Mouse (Mus musculus): Measurements from ENCODE around the gene Necab2. TPM values are rescaled to one million over a fixed set of nuclear protein-coding genes. Genes with fewer than 3 reads are reported as not detected.
A peak's percentile ranks its signal among the peaks of the same experiment; 100 is the strongest.

Necab2 gene
- polyA plus RNA-seq, 1 experiment from 2014 or later: 2.3 TPM

DNA sequence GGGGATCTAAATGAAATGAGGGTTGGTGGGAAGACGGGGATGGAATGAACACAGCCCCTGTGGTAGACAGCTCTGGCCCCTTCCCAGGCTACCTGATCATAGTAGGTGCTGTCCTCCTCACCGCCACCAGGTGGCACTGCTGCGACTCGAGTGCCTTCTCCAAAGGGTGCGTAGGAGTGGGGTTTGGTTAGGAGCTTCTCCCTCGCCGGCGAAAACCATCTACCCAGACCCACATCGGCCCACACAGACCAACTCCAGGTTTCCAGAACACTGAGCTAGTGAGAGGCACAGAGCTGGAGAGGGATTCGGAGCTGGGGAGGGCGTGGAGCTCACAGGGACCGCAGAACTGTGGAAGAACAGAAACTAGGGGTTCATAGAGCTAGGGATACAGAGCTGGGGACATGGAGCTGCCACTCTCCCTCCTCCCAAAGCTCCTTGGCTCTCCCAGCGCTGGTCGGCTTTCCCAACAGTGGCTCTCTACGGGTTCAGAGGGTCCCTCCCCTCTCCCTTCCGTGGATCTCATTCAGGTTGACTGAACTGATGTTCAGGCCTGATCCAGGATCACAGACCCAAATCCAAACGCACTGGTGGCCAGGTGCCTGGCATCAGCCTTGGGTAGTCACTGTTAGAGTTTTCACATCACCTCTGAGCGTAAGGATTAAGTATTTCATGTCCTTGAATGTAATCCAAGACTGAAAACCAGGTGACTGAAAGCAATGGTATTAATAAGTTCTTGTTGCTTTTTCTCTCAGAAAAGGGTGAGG lies 33.6 kb upstream of the Necab2 start:
- Histone ChIP-seq H3K4me1 (ENCODE audit: insufficient read depth, low read length) (no peaks in the 10 kb centered on the region), H3K9me3 (ENCODE audit: low read length) (no peaks in the 10 kb centered on the region), H3K9ac (replicated peaks; ENCODE audit: low read length) (peak overlapping the region; percentile 42), H3K27me3 (ENCODE audit: insufficient read depth, low read length) (no peaks in the 10 kb centered on the region), H3K27ac (ENCODE audit: low read length) (no peak overlapping the region), H3K36me3 (ENCODE audit: insufficient read depth, low read length) (peaks cover 31% of the 10 kb centered on the region), H3K4me3 (ENCODE audit: low read length) (peak overlapping the region; percentile 13), H3K4me2 (replicated peaks; ENCODE audit: low read depth, low read length) (peak overlapping the region; percentile 53)
- 11% methylated on average over 18 of the region's 18 CpGs for WGBS
- ATAC-seq (ENCODE audit: low FRiP score, low TSS enrichment): peak; percentile 66

DNA sequence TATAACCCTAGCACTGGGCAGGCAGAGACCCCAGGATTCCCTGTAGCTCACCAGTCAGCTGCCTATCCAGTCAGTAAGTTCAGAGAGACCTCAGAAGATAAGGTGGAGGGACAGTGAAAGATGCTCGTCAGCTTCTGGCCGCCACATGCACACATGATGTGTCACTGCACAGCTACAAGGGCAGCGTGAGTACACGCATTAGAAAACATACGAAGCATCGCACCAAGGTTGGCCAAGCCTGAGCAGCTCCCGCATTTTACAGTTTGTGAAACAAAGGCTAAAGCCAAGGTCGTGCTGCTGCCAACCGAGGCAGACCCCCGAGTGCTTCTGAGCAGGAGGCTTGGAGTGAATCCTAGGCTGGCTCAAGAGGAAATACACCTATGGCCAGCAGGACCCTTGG lies 32.9 kb upstream of the Necab2 start:
- Histone ChIP-seq H3K9me3 (ENCODE audit: low read length) (no peaks in the 10 kb centered on the region), H3K36me3 (ENCODE audit: insufficient read depth, low read length) (peaks cover 25% of the 10 kb centered on the region), H3K27ac (ENCODE audit: low read length) (no peak overlapping the region), H3K4me3 (ENCODE audit: low read length) (no peak overlapping the region), H3K4me2 (replicated peaks; ENCODE audit: low read depth, low read length) (no peak overlapping the region), H3K27me3 (ENCODE audit: insufficient read depth, low read length) (no peaks in the 10 kb centered on the region), H3K9ac (replicated peaks; ENCODE audit: low read length) (no peak overlapping the region), H3K4me1 (ENCODE audit: insufficient read depth, low read length) (no peaks in the 10 kb centered on the region)
- WGBS: 80% methylated on average over 10 of the region's 10 CpGs
- ATAC-seq (ENCODE audit: low FRiP score, low TSS enrichment): no peak

DNA sequence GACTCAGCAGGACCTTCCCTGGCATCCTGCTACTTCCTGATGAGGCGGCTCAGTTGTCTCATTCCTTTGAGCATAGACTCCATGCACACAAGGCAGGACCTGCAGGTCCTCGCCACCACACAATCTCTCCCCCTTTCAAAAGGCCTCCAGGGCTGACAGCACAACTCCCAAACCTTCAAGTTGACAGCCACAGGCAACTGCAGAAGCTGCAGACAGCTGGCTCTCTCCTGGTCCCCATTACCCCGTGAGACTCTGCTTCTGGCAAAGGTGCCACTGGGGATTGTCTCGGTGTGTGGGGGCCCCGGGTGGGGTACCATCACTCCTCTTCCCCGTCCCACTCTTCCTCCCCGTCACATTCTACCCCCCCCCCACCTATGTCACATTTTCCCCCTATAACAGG lies 26.2 kb upstream of the Necab2 start:
- no peak overlapping the region for H3K27ac ChIP-seq (ENCODE audit: low read length)
- no peak for ATAC-seq (ENCODE audit: low FRiP score, low TSS enrichment)
- peaks cover 24% of the 10 kb centered on the region; the same call in 1 of the 2 replicates for H3K4me1 ChIP-seq (ENCODE audit: insufficient read depth, low read length)
- H3K36me3 ChIP-seq (ENCODE audit: insufficient read depth, low read length): no peaks in the 10 kb centered on the region
- no peak overlapping the region for H3K4me3 ChIP-seq (ENCODE audit: low read length)
- no peaks in the 10 kb centered on the region for H3K9me3 ChIP-seq (ENCODE audit: low read length)
- no peak overlapping the region for H3K9ac ChIP-seq (replicated peaks; ENCODE audit: low read length)
- WGBS: 73% methylated on average over 7 of the region's 7 CpGs
- no peak overlapping the region for H3K4me2 ChIP-seq (replicated peaks; ENCODE audit: low read depth, low read length)
- H3K27me3 ChIP-seq (ENCODE audit: insufficient read depth, low read length): no peaks in the 10 kb centered on the region

DNA sequence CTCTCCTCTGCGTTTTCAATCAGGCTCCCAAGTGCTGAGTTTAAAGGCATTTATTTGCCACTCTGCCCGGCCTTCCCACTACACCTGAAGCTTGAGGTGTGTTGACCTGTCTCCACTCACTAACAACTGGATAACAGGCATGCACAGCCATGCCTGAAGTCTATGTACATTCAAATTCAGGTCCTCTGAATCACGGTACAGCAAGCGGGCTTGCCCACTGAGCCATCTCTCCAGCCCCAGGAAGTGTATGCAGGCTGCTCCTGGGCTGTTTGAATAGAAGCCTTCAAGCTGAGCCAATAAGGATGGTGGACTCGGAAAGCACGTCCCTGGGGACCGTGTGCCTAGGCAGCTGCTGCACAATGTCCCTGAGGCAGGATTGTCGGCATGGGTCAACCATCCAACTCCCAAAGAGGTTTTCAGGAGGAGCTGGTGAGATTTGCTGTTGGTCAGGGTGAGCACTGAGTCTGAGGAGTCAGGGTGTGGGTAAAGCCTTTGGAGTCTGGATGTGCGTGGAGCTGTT lies 24.9 kb upstream of the Necab2 start:
- Histone ChIP-seq H3K27me3 (ENCODE audit: insufficient read depth, low read length) (no peaks in the 10 kb centered on the region), H3K4me3 (ENCODE audit: low read length) (no peak overlapping the region)

DNA sequence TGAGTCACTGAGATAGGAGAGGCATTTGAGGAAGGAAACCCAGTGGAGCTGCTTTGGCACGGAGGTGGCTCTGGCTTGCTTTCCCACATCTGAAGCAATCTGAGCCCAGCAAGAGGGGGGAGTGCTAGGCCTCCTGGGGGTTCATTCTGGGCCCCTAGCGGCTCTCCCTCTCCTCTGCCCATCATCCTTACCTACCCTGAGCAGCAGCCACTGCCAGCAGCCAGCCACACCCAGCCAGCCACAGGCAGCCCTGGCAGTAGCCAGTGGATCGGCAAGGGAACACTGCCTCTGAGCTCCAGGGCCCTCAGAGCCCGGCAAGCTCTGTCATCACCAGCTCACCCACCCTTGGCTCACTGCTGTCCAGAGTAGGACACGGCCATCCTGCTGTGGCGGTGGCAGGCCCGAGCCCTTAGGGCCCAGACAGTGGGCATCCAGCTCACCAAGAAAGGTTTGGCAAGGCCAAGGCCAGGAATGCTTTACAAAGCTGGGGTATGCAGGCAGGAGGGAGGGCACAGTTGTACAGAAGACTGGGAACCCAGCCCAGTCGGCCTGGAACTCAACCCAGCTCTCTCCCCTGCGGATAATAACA lies 24.3 kb upstream of the Necab2 start:
- no peaks in the 10 kb centered on the region for H3K9me3 ChIP-seq (ENCODE audit: low read length)
- no peak overlapping the region for H3K4me2 ChIP-seq (replicated peaks; ENCODE audit: low read depth, low read length)
- WGBS: 70% methylated on average over 9 of the region's 9 CpGs
- H3K36me3 ChIP-seq (ENCODE audit: insufficient read depth, low read length): no peaks in the 10 kb centered on the region
- no peak overlapping the region for H3K4me3 ChIP-seq (ENCODE audit: low read length)
- no peaks in the 10 kb centered on the region for H3K27me3 ChIP-seq (ENCODE audit: insufficient read depth, low read length)
- H3K27ac ChIP-seq (ENCODE audit: low read length): no peak overlapping the region
- H3K4me1 ChIP-seq (ENCODE audit: insufficient read depth, low read length): peaks cover 29% of the 10 kb centered on the region
- no peak overlapping the region for H3K9ac ChIP-seq (replicated peaks; ENCODE audit: low read length)
- ATAC-seq (ENCODE audit: low FRiP score, low TSS enrichment): no peak

More for the DNA sequence above, 24.9 kb upstream of the Necab2 start:
- 60% methylated on average over 9 of the region's 9 CpGs for WGBS
- no peak overlapping the region for H3K9ac ChIP-seq (replicated peaks; ENCODE audit: low read length)
- H3K4me2 ChIP-seq (replicated peaks; ENCODE audit: low read depth, low read length): no peak overlapping the region
- no peak overlapping the region for H3K27ac ChIP-seq (ENCODE audit: low read length)
- no peaks in the 10 kb centered on the region for H3K9me3 ChIP-seq (ENCODE audit: low read length)
- ATAC-seq (ENCODE audit: low FRiP score, low TSS enrichment): no peak
- H3K36me3 ChIP-seq (ENCODE audit: insufficient read depth, low read length): no peaks in the 10 kb centered on the region
- H3K4me1 ChIP-seq (ENCODE audit: insufficient read depth, low read length): peaks cover 29% of the 10 kb centered on the region

DNA sequence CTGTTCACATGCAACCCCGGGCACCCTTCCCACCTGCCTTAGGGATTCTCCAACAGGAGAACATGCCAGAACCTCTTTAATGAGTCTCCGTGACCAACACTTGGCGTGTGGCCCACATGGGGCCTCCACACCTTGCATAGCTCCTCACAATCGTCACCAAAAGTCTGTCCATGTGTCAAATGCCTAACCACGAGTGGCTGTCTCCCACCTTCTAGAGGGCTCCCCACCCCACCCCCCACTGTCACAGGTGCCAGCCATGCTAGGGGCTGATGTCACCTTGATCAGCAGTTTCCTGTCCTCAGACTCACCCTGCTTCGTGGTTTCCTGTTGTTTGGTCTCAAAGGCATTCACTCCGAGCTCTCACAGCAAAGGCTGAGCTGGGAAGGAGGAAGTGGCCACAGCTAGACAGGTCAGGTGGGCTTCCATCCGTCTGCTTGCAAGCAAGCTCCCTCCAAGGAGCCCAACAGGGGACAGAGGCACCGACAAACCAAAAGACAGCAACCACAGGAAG lies 22.8 kb upstream of the Necab2 start:
- no peak overlapping the region for H3K4me3 ChIP-seq (ENCODE audit: low read length)
- no peak for ATAC-seq (ENCODE audit: low FRiP score, low TSS enrichment)

DNA sequence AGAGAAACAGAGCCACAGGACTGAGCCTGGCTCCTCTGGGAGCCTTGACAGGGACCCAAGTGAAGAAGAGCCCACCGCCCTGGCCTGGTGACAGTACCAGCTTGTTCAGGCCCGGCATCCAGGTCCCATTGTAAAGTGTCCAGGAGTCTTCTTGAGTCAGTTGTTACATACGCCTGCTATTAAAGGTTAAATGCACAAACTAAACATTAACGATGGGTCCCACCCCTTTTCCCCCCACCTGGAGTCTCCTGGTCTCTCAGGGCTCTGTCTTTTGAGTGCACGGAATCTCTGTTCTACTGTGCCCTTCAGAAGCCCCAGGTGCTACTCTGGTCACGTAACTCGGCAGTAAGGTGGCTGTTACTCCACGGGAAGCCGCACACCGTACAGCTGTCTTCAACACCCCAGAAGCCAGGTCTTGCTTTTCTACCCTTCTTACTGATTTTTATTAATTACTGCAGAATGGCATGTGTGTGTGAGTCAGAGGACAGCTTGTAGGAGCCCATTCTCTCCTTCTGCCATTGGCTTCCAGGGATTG lies 22.3 kb upstream of the Necab2 start:
- ATAC-seq (ENCODE audit: low FRiP score, low TSS enrichment): peak; percentile 29; the same call in 1 of the 2 replicates
- no peaks in the 10 kb centered on the region for H3K36me3 ChIP-seq (ENCODE audit: insufficient read depth, low read length)
- peak overlapping the region; percentile 79 for H3K27ac ChIP-seq (ENCODE audit: low read length)
- H3K4me1 ChIP-seq (ENCODE audit: insufficient read depth, low read length): peaks cover 36% of the 10 kb centered on the region
- WGBS: 69% methylated on average over 10 of the region's 10 CpGs
- H3K4me2 ChIP-seq (replicated peaks; ENCODE audit: low read depth, low read length): no peak overlapping the region; the same call in 1 of the 2 replicates
- H3K4me3 ChIP-seq (ENCODE audit: low read length): no peak overlapping the region
- no peak overlapping the region; the same call in 1 of the 2 replicates for H3K9ac ChIP-seq (replicated peaks; ENCODE audit: low read length)
- H3K27me3 ChIP-seq (ENCODE audit: insufficient read depth, low read length): no peaks in the 10 kb centered on the region
- no peaks in the 10 kb centered on the region for H3K9me3 ChIP-seq (ENCODE audit: low read length)

More for the DNA sequence above, 22.8 kb upstream of the Necab2 start:
- no peaks in the 10 kb centered on the region for H3K9me3 ChIP-seq (ENCODE audit: low read length)
- no peak overlapping the region; the same call in 1 of the 2 replicates for H3K4me2 ChIP-seq (replicated peaks; ENCODE audit: low read depth, low read length)
- H3K27me3 ChIP-seq (ENCODE audit: insufficient read depth, low read length): no peaks in the 10 kb centered on the region
- 49% methylated on average over 9 of the region's 9 CpGs for WGBS
- H3K27ac ChIP-seq (ENCODE audit: low read length): peak overlapping the region; percentile 79
- no peak overlapping the region; the same call in 1 of the 2 replicates for H3K9ac ChIP-seq (replicated peaks; ENCODE audit: low read length)
- no peaks in the 10 kb centered on the region for H3K36me3 ChIP-seq (ENCODE audit: insufficient read depth, low read length)
- H3K4me1 ChIP-seq (ENCODE audit: insufficient read depth, low read length): peaks cover 37% of the 10 kb centered on the region

DNA sequence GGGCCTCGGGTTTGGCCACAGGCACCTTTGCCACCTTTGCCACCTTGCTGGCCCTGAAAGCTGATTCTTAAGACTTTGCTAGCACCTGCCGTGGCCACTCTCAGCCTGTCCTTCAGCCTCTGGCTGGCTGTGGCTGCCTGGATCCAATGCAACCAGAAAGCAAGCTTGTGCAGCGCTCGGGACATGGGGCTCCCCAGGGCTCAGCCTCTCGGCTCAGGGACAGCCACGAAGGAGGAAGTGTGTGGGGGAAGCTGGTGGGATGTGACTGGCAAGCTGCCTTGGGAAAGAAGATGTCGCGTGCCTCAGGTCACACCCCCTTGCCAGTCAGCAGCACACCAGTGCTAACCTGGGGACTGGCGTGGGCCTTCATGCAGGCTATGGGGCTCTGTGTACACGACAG lies 21.8 kb upstream of the Necab2 start:
- 80% methylated on average over 10 of the region's 10 CpGs for WGBS
- ATAC-seq (ENCODE audit: low FRiP score, low TSS enrichment): no peak
- H3K36me3 ChIP-seq (ENCODE audit: insufficient read depth, low read length): no peaks in the 10 kb centered on the region
- no peaks in the 10 kb centered on the region for H3K9me3 ChIP-seq (ENCODE audit: low read length)
- no peak overlapping the region for H3K4me2 ChIP-seq (replicated peaks; ENCODE audit: low read depth, low read length)
- peaks cover 31% of the 10 kb centered on the region for H3K4me1 ChIP-seq (ENCODE audit: insufficient read depth, low read length)
- H3K4me3 ChIP-seq (ENCODE audit: low read length): no peak overlapping the region
- H3K27ac ChIP-seq (ENCODE audit: low read length): peak overlapping the region; percentile 79
- no peak overlapping the region for H3K9ac ChIP-seq (replicated peaks; ENCODE audit: low read length)
- H3K27me3 ChIP-seq (ENCODE audit: insufficient read depth, low read length): no peaks in the 10 kb centered on the region

DNA sequence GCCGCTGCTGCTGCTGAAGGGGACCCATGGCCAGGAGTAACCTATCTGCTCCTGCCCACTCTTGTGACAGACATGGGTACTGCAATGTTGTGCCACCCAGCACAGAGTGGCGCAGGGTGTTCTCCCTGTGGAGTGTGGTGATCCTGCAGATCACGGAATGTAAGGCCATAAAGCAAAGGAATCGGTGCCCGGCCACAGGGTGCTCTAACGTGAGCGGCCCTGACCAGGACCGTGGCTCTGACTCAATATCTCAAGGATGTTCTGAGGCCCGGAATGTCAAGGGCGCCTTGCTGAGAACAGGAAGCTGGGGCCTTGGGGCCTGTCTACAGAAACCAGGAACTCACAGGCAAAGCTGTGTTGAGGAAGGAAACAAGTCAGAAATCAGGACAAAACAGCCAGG lies 21.0 kb upstream of the Necab2 start:
- H3K27me3 ChIP-seq (ENCODE audit: insufficient read depth, low read length): no peaks in the 10 kb centered on the region
- H3K4me2 ChIP-seq (replicated peaks; ENCODE audit: low read depth, low read length): no peak overlapping the region
- peaks cover 31% of the 10 kb centered on the region for H3K4me1 ChIP-seq (ENCODE audit: insufficient read depth, low read length)
- H3K9me3 ChIP-seq (ENCODE audit: low read length): no peaks in the 10 kb centered on the region
- peak overlapping the region; percentile 67; the same call in 1 of the 2 replicates for H3K27ac ChIP-seq (ENCODE audit: low read length)
- H3K36me3 ChIP-seq (ENCODE audit: insufficient read depth, low read length): no peaks in the 10 kb centered on the region
- H3K9ac ChIP-seq (replicated peaks; ENCODE audit: low read length): no peak overlapping the region
- WGBS: 79% methylated on average over 10 of the region's 10 CpGs
- 0 out of 2 replicates have a peak, but pooled peaks have one; percentile 11 for ATAC-seq (ENCODE audit: low FRiP score, low TSS enrichment)
- H3K4me3 ChIP-seq (ENCODE audit: low read length): no peak overlapping the region
